Mouse (Mus musculus): ENCODE measurements around the gene Sdr9c7. TPM values are rescaled to one million over a fixed set of nuclear protein-coding genes. Genes with fewer than 3 reads are reported as not detected.

Sdr9c7 gene
- 0.15 and 0.32 TPM in 2 replicates for polyA plus RNA-seq (2012; rRNA removed; ENCODE audit: low replicate concordance)

DNA sequence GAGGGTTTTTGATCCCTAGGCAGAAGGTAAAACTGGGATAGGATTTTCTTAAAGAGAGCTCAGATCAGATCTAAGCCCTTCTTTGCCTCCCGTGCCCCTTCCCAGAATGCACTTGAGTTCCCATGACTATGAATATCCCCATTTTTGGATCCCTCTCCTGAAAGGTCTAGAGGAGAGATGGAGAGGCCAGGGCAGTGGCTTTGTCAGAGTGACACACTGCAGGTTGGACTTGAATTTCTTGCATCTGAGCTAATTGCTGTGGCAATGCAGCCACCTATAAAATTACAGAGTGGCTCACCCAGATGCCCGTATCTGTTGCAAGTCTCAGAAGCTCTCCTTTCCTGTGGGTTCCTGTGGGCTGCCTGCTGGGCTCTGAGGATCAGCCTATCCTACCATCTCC, at the start of gene Sdr9c7:
Sdr9c7 (plus strand) TSS at position 301 of the 400 bp plus-strand sequence.

DNA sequence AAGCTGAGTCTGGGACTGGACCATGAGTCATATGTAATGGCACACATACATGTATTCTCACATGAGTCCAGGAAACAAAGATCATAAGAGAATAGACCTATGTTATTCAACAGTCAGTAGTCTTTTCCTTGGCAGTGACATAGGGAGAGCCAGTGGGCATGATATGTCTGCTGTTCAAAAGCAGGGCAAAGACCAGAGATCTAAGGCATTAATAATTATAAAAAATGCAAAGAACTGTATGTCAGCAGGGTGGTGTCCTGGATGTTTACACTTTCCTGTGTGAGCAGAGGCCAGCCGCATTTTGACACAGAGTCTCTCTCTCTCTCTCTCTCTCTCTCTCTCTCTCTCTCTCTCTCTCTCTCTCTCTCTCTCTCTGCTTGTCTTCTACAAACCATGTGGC, 48.7 kb upstream of the Sdr9c7 start, which contains the start of gene Rdh19:
Rdh19 (plus strand) TSS at position 301 of the 400 bp plus-strand sequence.

DNA sequence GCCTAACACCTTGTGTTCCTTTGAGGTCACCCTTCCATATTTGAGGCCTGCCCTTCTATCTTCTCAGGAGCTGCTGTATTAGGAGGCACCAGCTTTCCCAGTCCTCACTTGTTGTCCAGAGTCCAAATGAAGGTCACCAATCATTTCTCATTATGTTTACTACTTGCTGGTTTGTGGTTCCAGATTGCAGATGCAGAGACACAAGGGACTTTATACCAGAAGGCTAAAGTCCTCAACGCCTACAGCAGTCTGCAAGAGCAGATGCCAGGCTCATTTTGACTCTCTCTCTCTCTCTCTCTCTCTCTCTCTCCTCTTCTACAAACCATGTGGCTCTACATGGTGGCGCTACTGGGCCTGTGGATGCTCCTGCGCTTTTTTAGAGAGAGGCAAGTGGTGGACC, 32.1 kb upstream of the Sdr9c7 start, which contains the start of gene Rdh16f2:
Rdh16f2 (plus strand) TSS at position 243 of the 400 bp plus-strand sequence.

DNA sequence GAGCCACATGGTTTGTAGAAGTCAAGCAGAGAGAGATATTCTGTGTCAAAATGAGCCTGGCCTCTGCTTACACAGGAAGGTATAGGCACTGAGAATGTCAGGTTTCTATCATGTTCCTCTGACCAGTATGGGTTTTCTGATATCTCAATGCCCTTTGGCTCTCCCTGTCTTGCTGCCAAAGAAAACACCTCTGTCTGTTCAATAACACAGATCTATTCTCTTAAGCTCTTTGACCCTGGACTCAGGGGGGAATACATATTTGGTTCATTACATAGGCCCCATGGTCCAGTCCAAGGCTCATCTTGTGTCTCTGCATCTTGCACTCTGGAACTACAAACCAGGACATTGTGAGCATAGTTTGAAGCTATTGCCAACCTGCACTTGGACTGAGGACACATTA, 9.7 kb upstream of the Sdr9c7 start, which contains the start of gene Rdh7:
Rdh7 (minus strand) TSS at position 213 of the 400 bp plus-strand sequence.

Other genes with a start within 250 kb of the Sdr9c7 start
- gene Nemp1, start 231.6 kb upstream of the Sdr9c7 start, polyA plus RNA-seq (2012; rRNA removed; ENCODE audit: low replicate concordance), result 1.3 and 1.6 TPM in 2 replicates
- 25.5 and 39.5 TPM in 2 replicates for gene Nab2, start 229.9 kb upstream of the Sdr9c7 start, polyA plus RNA-seq (2012; rRNA removed; ENCODE audit: low replicate concordance)
- gene Myo1a, start 193.3 kb upstream of the Sdr9c7 start, polyA plus RNA-seq (2012; rRNA removed; ENCODE audit: low replicate concordance), result 179 and 405 TPM in 2 replicates
- 0.32 TPM in 1 of 2 replicates, not detected in the other for gene Tac2, start 174.0 kb upstream of the Sdr9c7 start, polyA plus RNA-seq (2012; rRNA removed; ENCODE audit: low replicate concordance)
- 3.1 and 4.5 TPM in 2 replicates for gene Zbtb39, start 159.0 kb upstream of the Sdr9c7 start, polyA plus RNA-seq (2012; rRNA removed; ENCODE audit: low replicate concordance)
- 1.1 and 2.3 TPM in 2 replicates for gene Gpr182, start 146.8 kb upstream of the Sdr9c7 start, polyA plus RNA-seq (2012; rRNA removed; ENCODE audit: low replicate concordance)
- gene Rdh1, start 138.8 kb upstream of the Sdr9c7 start, polyA plus RNA-seq (2012; rRNA removed; ENCODE audit: low replicate concordance), result 0.06 TPM in 1 of 2 replicates, not detected in the other
- gene Rdh16f1, start 138.7 kb upstream of the Sdr9c7 start, polyA plus RNA-seq (2012; rRNA removed; ENCODE audit: low replicate concordance), result not detected in 2 replicates
- gene Rdh9, start 122.1 kb upstream of the Sdr9c7 start, polyA plus RNA-seq (2012; rRNA removed; ENCODE audit: low replicate concordance), result 3.4 and 31.0 TPM in 2 replicates
- 2.1 and 3.5 TPM in 2 replicates for gene Rdh16, start 97.4 kb upstream of the Sdr9c7 start, polyA plus RNA-seq (2012; rRNA removed; ENCODE audit: low replicate concordance)
- not detected in 2 replicates for gene Rdh19, start 48.6 kb upstream of the Sdr9c7 start, polyA plus RNA-seq (2012; rRNA removed; ENCODE audit: low replicate concordance)
- gene Rdh16f2, start 32.0 kb upstream of the Sdr9c7 start, polyA plus RNA-seq (2012; rRNA removed; ENCODE audit: low replicate concordance), result 2.6 and 5.4 TPM in 2 replicates
- gene Rdh7, start 9.7 kb upstream of the Sdr9c7 start, polyA plus RNA-seq (2012; rRNA removed; ENCODE audit: low replicate concordance), result 40.9 and 82.5 TPM in 2 replicates
- 33.8 and 58.5 TPM in 2 replicates for gene Hsd17b6, start 109.1 kb downstream of the Sdr9c7 start, polyA plus RNA-seq (2012; rRNA removed; ENCODE audit: low replicate concordance)
- gene Prim1, start 116.7 kb downstream of the Sdr9c7 start, polyA plus RNA-seq (2012; rRNA removed; ENCODE audit: low replicate concordance), result 0.87 and 1.6 TPM in 2 replicates
- 82.6 and 172 TPM in 2 replicates for gene Naca, start 137.1 kb downstream of the Sdr9c7 start, polyA plus RNA-seq (2012; rRNA removed; ENCODE audit: low replicate concordance)
- 37.4 and 83.8 TPM in 2 replicates for gene Ptges3, start 160.4 kb downstream of the Sdr9c7 start, polyA plus RNA-seq (2012; rRNA removed; ENCODE audit: low replicate concordance)
- gene Atp5b, start 184.8 kb downstream of the Sdr9c7 start, polyA plus RNA-seq (2012; rRNA removed; ENCODE audit: low replicate concordance), result 6,260 and 7,330 TPM in 2 replicates
- 18.9 and 20.4 TPM in 2 replicates for gene Baz2a, start 193.1 kb downstream of the Sdr9c7 start, polyA plus RNA-seq (2012; rRNA removed; ENCODE audit: low replicate concordance)

Measured in duodenum, adult 2 months (tissue).